Mouse (Mus musculus) E14TG2a.4 (cell line): ENCODE results near the gene Notum.

Source experiments
- H3K27me3 ChIP-seq: 2 replicates; pipeline ENCODE4 v1.6.1; 2014; ENCODE audit warnings: low read length, control low read depth; ENCODE audit not compliant: insufficient read depth
- H3K36me3 ChIP-seq: 2 replicates; pipeline ENCODE4 v1.6.1; 2014; ENCODE audit warnings: low read length, control low read depth; ENCODE audit not compliant: insufficient read depth
- H3K4me1 ChIP-seq: replicated peaks from 2 replicates; pipeline ENCODE4 v1.6.1; 2014; ENCODE audit warnings: low read depth, low read length, control low read depth
- H3K4me3 ChIP-seq: replicated peaks from 2 replicates; pipeline ENCODE4 v1.5.1; 2014; ENCODE audit warnings: mild to moderate bottlenecking, low read length
- H3K9me3 ChIP-seq: 2 replicates; pipeline ENCODE4 v1.6.1; 2014; ENCODE audit warnings: low read length, control low read depth
- CTCF ChIP-seq: conservative IDR thresholded peaks from 2 replicates; pipeline ENCODE4 v1.5.1; 2014; ENCODE audit warnings: low read length
- NANOG ChIP-seq: IDR thresholded peaks from 2 replicates; pipeline ENCODE4 v1.6.1; 2014; ENCODE audit warnings: borderline replicate concordance, low read length, mixed read lengths
- POU5F1 ChIP-seq: IDR thresholded peaks from 2 replicates; pipeline ENCODE4 v1.6.1; 2014; ENCODE audit warnings: low read length, borderline replicate concordance

Notum gene

GRCm38 (mm10) chr11:120697741-120698140, 36.8 kb upstream of the Notum start:
- Histone ChIP-seq H3K9me3 (no peaks in the 10 kb centered on the region), H3K4me1 (peaks cover 83% of the 10 kb centered on the region), H3K4me3 (no peak overlapping the region), H3K27me3 (no peaks in the 10 kb centered on the region), H3K36me3 (peaks cover 98% of the 10 kb centered on the region)
- TF ChIP-seq POU5F1 (no peak), CTCF (no peak), NANOG (no peak)

- Histone ChIP-seq H3K9me3 (no peaks in the 10 kb centered on the region), H3K27me3 (no peaks in the 10 kb centered on the region), H3K36me3 (peaks cover 98% of the 10 kb centered on the region), H3K4me1 (peaks cover 87% of the 10 kb centered on the region), H3K4me3 (no peak overlapping the region)
- TF ChIP-seq NANOG = no peak
- TF ChIP-seq CTCF = peak; percentile 89
- no peak for TF ChIP-seq POU5F1
These were observed 35.6 kb upstream of the Notum start for GRCm38 (mm10) chr11:120696568-120696967.

- Histone ChIP-seq H3K4me1 (peaks cover 80% of the 10 kb centered on the region), H3K4me3 (0 out of 2 replicates have a peak overlapping the region, but pooled peaks have one; percentile 26), H3K36me3 (peaks cover 98% of the 10 kb centered on the region), H3K9me3 (no peaks in the 10 kb centered on the region), H3K27me3 (no peaks in the 10 kb centered on the region)
- TF ChIP-seq POU5F1 = no peak
- TF ChIP-seq CTCF = no peak
- no peak for TF ChIP-seq NANOG
These were observed 34.7 kb upstream of the Notum start for GRCm38 (mm10) chr11:120695641-120696040.

- Histone ChIP-seq H3K4me1 (peaks cover 77% of the 10 kb centered on the region), H3K9me3 (no peaks in the 10 kb centered on the region), H3K36me3 (peaks cover 98% of the 10 kb centered on the region), H3K27me3 (no peaks in the 10 kb centered on the region), H3K4me3 (no peak overlapping the region)
- TF ChIP-seq POU5F1 (no peak), NANOG (no peak), CTCF (no peak)
These were observed 34.2 kb upstream of the Notum start for GRCm38 (mm10) chr11:120695184-120695583.

- H3K4me1 ChIP-seq = peaks cover 76% of the 10 kb centered on the region
- no peak for TF ChIP-seq POU5F1
- no peak for TF ChIP-seq CTCF
- TF ChIP-seq NANOG = no peak
- no peak overlapping the region for H3K4me3 ChIP-seq
- no peaks in the 10 kb centered on the region for H3K9me3 ChIP-seq
- no peaks in the 10 kb centered on the region for H3K27me3 ChIP-seq
- peaks cover 97% of the 10 kb centered on the region for H3K36me3 ChIP-seq
These were observed 32.5 kb upstream of the Notum start for GRCm38 (mm10) chr11:120693461-120693860.

- Histone ChIP-seq H3K4me3 (no peak overlapping the region), H3K9me3 (no peaks in the 10 kb centered on the region), H3K36me3 (peaks cover 97% of the 10 kb centered on the region), H3K4me1 (peaks cover 71% of the 10 kb centered on the region), H3K27me3 (no peaks in the 10 kb centered on the region)
- TF ChIP-seq NANOG (no peak), CTCF (no peak), POU5F1 (no peak)
These were observed 31.6 kb upstream of the Notum start for GRCm38 (mm10) chr11:120692471-120693011.

- Histone ChIP-seq H3K36me3 (peaks cover 97% of the 10 kb centered on the region), H3K9me3 (no peaks in the 10 kb centered on the region), H3K27me3 (no peaks in the 10 kb centered on the region), H3K4me3 (no peak overlapping the region), H3K4me1 (peaks cover 66% of the 10 kb centered on the region)
- TF ChIP-seq NANOG = no peak
- no peak for TF ChIP-seq CTCF
- no peak for TF ChIP-seq POU5F1
These were observed 28.4 kb upstream of the Notum start for GRCm38 (mm10) chr11:120689365-120689764.

GRCm38 (mm10) chr11:120686650-120687272, 25.8 kb upstream of the Notum start:
- TF ChIP-seq POU5F1 = no peak
- TF ChIP-seq CTCF = no peak
- TF ChIP-seq NANOG = no peak
- H3K27me3 ChIP-seq = no peaks in the 10 kb centered on the region

GRCm38 (mm10) chr11:120684660-120685059, 23.7 kb upstream of the Notum start:
- Histone ChIP-seq H3K9me3 (no peaks in the 10 kb centered on the region), H3K36me3 (peaks cover 98% of the 10 kb centered on the region), H3K4me1 (peaks cover 59% of the 10 kb centered on the region), H3K4me3 (no peak overlapping the region), H3K27me3 (no peaks in the 10 kb centered on the region)
- no peak for TF ChIP-seq CTCF
- no peak for TF ChIP-seq NANOG
- no peak for TF ChIP-seq POU5F1

More at GRCm38 (mm10) chr11:120686650-120687272, 25.8 kb upstream of the Notum start:
- H3K9me3 ChIP-seq = no peaks in the 10 kb centered on the region
- H3K4me1 ChIP-seq = peaks cover 62% of the 10 kb centered on the region
- 0 out of 2 replicates have a peak overlapping the region, but pooled peaks have one; percentile 20 for H3K4me3 ChIP-seq
- peaks cover 97% of the 10 kb centered on the region for H3K36me3 ChIP-seq
